Mouse (Mus musculus) megakaryocyte, adult 5-6 weeks (primary cell): ENCODE measurements around the gene Il34. TPM values are rescaled to one million over a fixed set of nuclear protein-coding genes. Genes with fewer than 3 reads are reported as not detected.
A peak's percentile ranks its signal among the peaks of the same experiment; 100 is the strongest.

ENCODE experiments used
- ATAC-seq: 2 replicates; pipeline ENCODE4 v1.8.0; 2016; ENCODE audit warnings: mild to moderate bottlenecking, inconsistent platforms; ENCODE audit not compliant: poor library complexity, severe bottlenecking
- total RNA-seq, 2 experiments: library from RNA; stranded (forward) in 1 of 2; stranded (reverse) in 1 of 2; fragments of 153-499, 151-499 nt in 1 of 2; fragments of 221-1000, 200-1000 nt in 1 of 2; gene quantifications; 2 replicates each; pipeline versions ENCODE4 v1.2.3 to v1.2.4; 2015 to 2017

Il34 gene
- total RNA-seq, 2 experiments from 2014 or later: not detected

- peak; percentile 47; the same call in 1 of the 2 replicates for ATAC-seq
These were observed 20.4 kb downstream of the Il34 start for GRCm38 (mm10) chr8:110785366-110785765.

- no peak for ATAC-seq
These were observed 25.6 kb downstream of the Il34 start for GRCm38 (mm10) chr8:110779924-110780718.

- ATAC-seq: no peak
These were observed 29.4 kb downstream of the Il34 start for GRCm38 (mm10) chr8:110776335-110776734.

DNA sequence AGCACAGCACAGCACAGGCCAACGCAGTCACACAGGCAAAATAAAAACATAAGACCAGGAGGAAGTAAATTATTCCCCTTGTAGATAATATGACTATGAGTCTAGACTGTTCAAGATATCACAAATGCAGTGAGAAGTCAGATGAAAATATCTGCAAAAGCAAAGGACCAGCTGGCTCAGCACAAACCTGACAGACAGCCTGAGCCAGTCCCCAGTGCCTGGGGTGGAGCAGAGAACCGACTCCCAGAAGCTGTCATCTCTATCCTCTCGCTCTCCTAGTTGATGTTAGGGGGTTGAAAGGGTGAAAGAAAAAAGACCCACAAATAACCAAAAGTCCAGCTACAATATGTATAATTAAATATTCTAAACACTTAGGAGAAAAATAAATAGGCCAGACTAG, 30.0 kb downstream of the Il34 start:
- ATAC-seq: no peak

GRCm38 (mm10) chr8:110775316-110775715, 30.4 kb downstream of the Il34 start:
- ATAC-seq: no peak

DNA sequence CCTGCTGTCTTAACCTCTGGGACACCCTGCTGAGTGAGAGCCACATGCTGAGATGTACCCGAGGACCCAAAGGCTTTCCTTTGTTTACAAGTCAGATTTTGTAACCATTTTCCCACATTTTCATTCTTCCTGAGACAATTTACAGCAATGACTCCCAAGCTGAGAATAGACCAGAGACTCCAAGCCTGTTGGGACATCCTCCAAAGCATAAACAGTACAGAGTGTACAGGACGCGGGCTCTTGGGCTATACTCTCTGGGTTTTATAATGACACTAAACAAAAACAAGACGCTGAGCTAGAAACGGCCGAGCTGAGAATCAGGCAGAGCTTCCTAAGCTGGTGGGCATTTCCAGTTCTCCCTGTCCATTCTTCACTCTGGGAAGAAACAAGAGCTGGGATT, 31.0 kb downstream of the Il34 start:
- ATAC-seq: no peak

GRCm38 (mm10) chr8:110774047-110774446, 31.7 kb downstream of the Il34 start:
- ATAC-seq: no peak

DNA sequence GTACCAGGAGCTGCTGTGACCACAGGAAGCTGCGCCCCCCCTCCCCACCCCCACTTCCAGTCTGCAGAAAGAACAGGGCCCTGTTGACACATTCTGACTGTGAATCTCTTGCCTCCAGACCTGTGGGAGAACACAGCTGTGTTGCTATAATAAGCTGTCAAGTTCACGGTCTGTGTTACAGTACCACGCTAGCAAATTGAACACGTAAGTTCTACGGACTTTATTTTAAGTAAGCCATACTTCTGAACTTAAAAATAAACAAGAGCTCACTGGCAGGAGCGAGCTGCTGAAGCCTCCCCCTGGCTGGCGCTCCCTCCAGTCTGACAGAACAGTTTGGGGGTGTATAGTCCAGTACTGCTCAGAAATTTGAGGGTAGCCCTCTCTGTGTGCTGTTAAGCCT, 33.3 kb downstream of the Il34 start:
- ATAC-seq: no peak

DNA sequence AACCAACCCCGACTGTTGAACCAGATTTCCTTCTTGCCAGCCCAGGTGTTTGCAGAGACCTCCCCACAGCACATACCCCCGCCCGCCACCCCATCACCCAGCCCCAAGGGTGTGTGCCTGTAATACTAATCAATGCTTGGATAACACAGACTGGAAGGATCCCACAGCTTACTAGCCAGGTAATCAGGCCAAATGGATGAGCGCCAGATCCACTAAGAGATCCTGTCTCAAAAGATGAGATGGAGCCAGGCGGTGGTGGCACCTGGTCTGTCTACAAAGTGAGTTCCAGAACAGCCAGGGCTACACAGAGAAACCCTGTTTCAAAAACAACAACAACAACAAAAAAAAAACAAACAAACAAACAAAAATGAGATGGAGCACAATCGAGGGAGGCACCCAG, 38.5 kb downstream of the Il34 start:
- ATAC-seq: no peak

GRCm38 (mm10) chr8:110764671-110765070, 41.1 kb downstream of the Il34 start:
- no peak for ATAC-seq

GRCm38 (mm10) chr8:110761988-110762387, 43.7 kb downstream of the Il34 start:
- no peak for ATAC-seq

DNA sequence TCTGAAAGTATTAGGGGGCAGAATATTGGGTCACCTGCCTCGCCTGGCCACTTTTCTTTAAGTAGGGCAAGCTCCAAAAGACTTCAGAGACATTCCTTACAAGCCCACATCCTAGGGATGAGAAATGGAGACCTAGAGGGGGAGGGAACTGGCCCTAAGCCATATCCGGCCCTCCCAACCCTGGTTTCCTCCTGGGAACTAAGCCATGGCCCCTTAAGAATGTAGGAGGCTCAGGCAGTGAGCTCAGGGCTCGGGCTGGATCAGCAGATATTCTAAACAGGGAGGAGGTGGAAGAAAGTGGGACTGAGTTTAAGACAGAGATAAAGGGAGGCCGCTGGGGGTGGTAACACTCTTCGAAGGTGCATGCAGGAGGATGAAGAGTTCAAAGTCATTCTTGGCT, 44.5 kb downstream of the Il34 start:
- no peak for ATAC-seq

- no peak for ATAC-seq
These were observed 45.3 kb downstream of the Il34 start for GRCm38 (mm10) chr8:110760280-110760940.

DNA sequence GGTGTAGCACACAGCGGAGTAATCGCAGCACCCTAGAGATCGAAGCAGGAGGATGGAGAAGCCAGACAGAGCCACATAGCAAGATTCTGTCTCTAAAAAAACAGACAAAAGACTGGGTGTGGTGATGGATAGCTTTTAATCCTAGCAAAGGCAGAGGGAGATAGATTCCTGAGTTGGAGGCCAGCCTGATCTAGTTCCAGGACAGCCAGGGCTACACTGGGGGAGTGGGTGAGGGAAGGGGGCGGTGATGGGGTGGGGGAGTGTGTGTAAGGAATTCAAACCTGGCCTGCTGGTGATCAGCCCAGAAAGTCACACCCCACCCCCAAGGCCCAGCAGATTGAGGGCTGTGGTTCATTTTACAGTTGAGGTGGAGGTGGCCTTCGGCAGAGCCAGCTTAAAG, 49.5 kb downstream of the Il34 start:
- no peak for ATAC-seq

DNA sequence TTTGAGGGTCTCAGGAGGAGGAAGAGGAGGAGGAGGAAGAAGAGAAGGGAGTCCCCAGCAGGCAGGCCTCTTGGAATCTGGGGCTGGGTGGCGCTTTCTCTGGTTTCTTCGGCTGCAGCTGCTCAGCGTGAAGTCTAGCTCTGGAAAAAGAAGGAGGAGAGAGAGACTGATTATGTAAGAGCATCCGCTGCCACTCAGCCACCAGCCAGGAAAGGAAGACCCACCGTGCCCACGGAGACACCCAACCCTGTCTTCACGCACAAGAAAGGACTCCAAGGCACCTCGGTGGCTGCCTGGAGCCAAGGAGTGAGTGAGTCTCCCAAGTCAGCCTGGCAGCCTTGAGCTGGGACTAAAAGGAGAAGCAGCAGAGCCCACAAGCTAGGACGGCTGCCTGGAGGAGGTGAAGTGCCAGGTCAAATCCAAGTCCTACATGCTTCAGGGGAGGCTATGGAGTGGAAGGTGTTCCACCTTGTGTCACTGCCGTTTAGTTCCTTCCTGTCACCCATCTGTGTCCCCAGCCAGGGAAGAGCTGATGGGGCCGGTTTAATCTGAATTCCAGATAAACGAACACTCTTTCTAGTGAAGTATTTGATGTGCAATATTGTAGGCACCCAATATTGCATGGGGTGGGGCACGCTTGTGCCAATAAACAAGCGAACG, 50.1 kb downstream of the Il34 start:
- ATAC-seq: no peak

GRCm38 (mm10) chr8:110754713-110755112, 51.0 kb downstream of the Il34 start:
- ATAC-seq: no peak

DNA sequence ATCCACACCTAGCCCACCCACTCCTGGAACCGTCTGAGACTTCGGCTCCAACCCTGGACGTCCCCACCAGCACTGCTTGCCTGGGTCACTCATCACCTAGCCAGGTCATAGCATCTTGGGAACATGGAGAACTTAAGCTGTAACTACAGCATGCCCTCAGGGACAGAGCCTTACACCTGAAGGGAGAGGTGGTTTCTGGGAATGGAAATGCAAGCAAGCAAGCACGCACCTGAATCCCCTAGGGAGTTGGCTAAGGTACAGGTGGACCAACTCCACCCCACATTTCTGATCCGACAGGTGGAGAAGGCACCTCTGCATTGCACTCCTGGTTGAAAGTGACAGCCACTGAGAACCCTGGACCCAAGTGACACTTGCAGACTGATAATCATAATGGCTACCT, 54.2 kb downstream of the Il34 start:
- no peak for ATAC-seq

DNA sequence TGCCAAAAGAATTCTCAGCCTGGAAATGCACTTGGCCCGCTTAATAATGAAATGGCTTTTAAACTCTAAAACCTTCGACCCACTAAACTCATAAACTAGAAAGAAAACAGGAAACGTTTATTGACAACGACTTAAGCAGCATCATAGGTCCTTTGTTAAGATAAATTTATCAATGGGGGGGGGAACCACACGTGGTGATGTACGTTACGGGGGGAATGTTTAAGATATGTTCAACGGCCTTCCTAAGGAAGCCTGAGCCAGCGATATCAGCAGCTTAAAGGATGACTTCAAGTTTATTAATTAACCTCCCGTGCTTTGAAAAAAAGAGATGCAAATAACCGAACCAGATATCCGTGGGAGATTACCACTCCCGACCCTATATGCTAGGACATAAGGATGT, 55.5 kb downstream of the Il34 start:
- no peak for ATAC-seq

DNA sequence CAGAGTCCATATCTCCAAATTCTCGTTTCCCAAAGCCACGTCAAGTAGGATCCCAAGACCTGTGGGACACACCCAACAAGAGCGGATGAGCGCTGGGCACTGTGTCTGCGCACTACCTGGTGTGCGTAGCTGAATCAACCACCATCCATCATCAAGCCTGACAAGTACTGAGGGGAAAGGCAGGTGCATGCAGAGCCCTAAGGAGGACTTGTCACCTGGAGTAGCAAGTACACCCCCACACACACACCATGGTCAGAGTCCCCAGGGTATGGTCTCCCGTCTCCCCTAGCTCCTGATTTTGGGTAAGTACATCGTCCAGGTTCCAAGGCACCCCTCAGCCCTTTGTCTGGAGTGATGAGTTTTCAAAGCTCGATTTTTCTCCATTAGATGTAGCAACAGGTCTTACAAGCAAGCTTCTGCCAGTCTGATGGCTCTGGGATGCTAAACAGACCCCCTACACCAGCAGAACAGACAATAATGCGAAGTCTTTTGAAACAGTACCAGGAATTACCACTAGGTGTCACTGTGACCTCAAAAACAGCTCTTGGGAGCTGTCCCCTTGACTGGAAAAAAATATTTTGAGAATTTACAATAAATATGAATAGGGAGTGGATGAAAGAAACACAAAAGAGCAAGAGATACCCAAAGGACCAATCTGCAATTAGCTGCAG, 56.1 kb downstream of the Il34 start:
- peak; percentile 49; the same call in 1 of the 2 replicates for ATAC-seq

GRCm38 (mm10) chr8:110746661-110747060, 59.1 kb downstream of the Il34 start:
- ATAC-seq: no peak

- ATAC-seq: no peak
These were observed 60.6 kb downstream of the Il34 start for GRCm38 (mm10) chr8:110745162-110745561.
